Mouse (Mus musculus): ENCODE results near the gene 4921509C19Rik. TPM values are rescaled to one million over a fixed set of nuclear protein-coding genes. Genes with fewer than 3 reads are reported as not detected.
"Not testable (repeated sequence)": the region's sequence is repeated elsewhere in the genome, so short reads cannot be mapped to it uniquely, and the experiment has no call there.

4921509C19Rik gene
- polyA plus RNA-seq (2015; fragmentation: Nextera tagmentation; extraction: Ambion mirVana) = not detected in 2 replicates

DNA sequence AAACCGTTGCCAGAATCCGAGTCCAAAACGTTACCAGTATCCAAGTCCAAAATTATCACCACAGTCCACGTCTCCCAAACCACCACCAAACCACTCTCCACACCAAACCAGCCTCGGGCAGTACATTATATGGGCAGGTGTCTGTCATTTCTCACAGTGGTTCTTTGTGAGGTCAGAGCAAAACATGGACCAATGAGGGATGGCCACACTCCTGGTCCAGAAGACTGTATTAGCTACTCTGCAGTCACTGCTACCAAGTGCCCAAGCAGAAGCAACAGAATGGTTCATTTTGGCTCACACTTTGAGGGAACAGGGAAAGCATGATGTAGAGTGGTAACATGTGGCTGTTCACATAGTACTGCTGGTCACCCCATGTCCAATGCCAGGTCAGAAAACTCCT is at the start of gene 4921509C19Rik:
4921509C19Rik (minus strand) TSS at position 101 of the 400 bp plus-strand sequence.
- not testable (repeated sequence) for H3K27ac ChIP-seq; H3K27me3 ChIP-seq (replicated peaks); H3K36me3 ChIP-seq (replicated peaks); ATAC-seq (replicated peaks); H3K9me3 ChIP-seq; H3K9ac ChIP-seq; H3K4me3 ChIP-seq; H3K4me2 ChIP-seq; H3K4me1 ChIP-seq
- WGBS = 89% methylated on average over 5 of the region's 5 CpGs

DNA sequence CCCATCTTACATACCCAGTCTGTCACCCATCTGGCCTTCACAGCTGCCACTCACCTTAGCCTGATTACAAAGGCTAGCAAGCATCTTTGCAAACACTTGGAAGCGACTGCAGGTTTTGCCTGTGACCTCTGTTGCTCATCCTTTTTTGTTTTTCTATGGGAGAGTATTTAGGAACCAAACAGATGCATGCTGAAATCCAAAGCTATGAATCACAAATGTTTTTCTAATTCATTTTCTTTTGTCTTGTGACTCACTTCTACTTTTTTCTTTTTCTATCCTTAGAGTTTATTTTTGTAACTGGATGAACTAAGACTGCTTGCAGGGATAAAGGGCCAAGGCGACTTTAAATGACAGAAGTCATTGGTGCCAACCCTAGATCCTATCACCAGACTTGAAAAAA is 49.6 kb upstream of the 4921509C19Rik start:
- no peaks in the 10 kb centered on the region for H3K27me3 ChIP-seq (replicated peaks)
- no peak overlapping the region for H3K4me2 ChIP-seq
- no peaks in the 10 kb centered on the region for H3K4me1 ChIP-seq
- WGBS = 81% methylated on average over 2 of the region's 2 CpGs
- no peak overlapping the region for H3K27ac ChIP-seq
- H3K4me3 ChIP-seq = no peak overlapping the region
- H3K36me3 ChIP-seq (replicated peaks) = peaks cover 9% of the 10 kb centered on the region
- no peaks in the 10 kb centered on the region for H3K9me3 ChIP-seq
- no peak overlapping the region for H3K9ac ChIP-seq
- no peak for ATAC-seq (replicated peaks)

DNA sequence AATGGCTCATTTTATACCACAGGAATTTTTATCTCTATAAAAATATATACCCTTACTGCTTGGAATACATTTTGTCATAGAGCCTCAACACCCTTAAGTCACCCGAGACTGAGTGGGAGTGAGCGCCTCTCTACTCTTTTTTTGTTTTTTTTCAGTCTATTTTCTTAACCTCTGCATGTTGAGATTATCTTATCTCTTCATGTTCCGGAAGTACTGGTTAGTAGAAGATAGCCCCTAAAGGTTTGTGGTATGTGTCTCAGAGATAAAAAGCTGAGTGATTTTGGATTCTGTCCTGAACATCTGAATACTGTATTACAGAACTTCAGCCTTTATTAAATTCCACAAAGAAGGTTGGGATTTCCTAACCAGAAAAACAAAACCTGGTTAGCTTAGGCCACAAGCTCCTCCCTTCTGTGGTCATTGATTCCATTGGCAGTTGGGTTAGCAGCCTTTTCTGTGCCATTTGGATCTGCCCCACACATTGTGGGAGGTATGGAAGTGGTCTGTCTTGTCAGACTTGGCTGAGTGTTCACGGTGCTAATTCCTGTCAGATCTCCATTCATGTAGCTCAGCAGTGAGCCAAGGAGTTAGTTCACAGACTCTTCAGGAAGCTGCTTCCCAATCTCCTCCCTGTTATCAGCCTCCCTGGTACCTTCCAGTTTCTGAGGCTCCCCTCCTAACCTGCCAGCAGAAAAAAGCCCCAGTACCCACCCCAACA is 48.5 kb upstream of the 4921509C19Rik start:
- Histone ChIP-seq H3K9ac (no peak overlapping the region), H3K4me3 (no peak overlapping the region), H3K36me3 (replicated peaks) (peaks cover 13% of the 10 kb centered on the region), H3K4me1 (no peaks in the 10 kb centered on the region), H3K4me2 (no peak overlapping the region), H3K27ac (no peak overlapping the region), H3K9me3 (no peaks in the 10 kb centered on the region), H3K27me3 (replicated peaks) (no peaks in the 10 kb centered on the region)
- ATAC-seq (replicated peaks) = no peak
- 70% methylated on average over 4 of the region's 4 CpGs for WGBS

DNA sequence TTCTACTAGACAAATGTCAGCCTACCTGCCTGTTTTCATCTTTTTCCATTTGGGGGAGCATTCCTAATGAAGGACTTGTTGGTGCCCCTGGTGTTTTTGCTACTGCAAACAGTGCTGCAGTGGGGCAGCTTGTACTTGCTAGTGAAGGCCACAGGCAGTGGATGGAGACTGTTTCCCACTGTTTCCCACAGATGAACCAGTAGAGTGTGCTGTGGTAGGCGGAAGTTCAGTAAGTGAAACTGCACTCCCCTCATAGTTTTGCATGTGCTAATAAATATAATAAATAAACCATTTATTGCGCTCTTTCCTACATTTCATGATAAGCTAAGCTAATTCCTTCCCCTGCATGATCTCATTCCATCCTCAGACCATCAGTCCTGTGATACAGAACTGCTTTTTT is 43.0 kb upstream of the 4921509C19Rik start:
- Histone ChIP-seq H3K9ac (no peak overlapping the region), H3K4me1 (no peaks in the 10 kb centered on the region), H3K4me3 (no peak overlapping the region), H3K36me3 (replicated peaks) (peaks cover 28% of the 10 kb centered on the region), H3K27ac (no peak overlapping the region), H3K9me3 (no peaks in the 10 kb centered on the region), H3K27me3 (replicated peaks) (no peaks in the 10 kb centered on the region), H3K4me2 (no peak overlapping the region)
- 95% methylated on average over 2 of the region's 2 CpGs for WGBS
- ATAC-seq (replicated peaks) = no peak

DNA sequence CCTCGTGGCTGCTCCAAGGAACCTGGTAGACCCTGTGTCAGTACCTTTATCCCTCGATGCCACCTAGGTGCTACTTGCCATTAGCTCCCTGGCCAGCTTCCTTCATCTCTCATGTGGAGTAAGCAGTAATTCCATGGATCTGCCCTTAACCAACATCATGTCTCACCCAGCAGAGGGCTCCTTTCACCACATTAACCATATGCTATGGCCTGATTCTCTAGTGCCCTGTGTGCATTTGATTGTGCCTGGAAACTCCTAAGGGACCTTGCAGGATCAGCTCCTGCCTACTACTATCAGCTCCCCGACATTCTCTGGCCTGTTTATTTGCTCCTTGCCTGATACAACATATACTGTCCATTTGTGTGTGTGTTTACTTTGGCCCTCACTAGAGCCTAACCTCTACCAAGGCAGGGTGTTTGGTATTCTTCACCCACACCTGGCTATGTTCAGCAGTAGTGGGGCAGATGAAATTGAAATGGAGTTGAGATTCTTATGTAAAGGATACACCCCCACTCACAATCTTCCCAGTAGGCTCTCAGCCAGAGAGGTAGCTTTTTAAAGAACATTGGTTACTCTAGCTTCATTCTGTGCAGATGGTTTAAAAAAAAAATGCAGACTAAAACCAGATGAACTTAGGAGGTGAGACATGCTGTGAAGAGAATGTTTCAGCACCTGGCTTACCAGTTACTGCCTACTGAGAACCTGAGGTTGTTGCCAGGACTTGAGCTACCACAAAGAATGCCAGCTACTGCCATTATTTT is 37.8 kb upstream of the 4921509C19Rik start:
- Histone ChIP-seq H3K27ac (no peak overlapping the region), H3K4me3 (no peak overlapping the region), H3K9me3 (no peaks in the 10 kb centered on the region), H3K27me3 (replicated peaks) (no peaks in the 10 kb centered on the region), H3K4me2 (no peak overlapping the region), H3K9ac (no peak overlapping the region), H3K4me1 (no peaks in the 10 kb centered on the region), H3K36me3 (replicated peaks) (peaks cover 30% of the 10 kb centered on the region)
- 0 out of 2 replicates have a peak, but pooled peaks have one; percentile 30 for ATAC-seq (replicated peaks)
- WGBS = 86% methylated on average over 3 of the region's 3 CpGs

DNA sequence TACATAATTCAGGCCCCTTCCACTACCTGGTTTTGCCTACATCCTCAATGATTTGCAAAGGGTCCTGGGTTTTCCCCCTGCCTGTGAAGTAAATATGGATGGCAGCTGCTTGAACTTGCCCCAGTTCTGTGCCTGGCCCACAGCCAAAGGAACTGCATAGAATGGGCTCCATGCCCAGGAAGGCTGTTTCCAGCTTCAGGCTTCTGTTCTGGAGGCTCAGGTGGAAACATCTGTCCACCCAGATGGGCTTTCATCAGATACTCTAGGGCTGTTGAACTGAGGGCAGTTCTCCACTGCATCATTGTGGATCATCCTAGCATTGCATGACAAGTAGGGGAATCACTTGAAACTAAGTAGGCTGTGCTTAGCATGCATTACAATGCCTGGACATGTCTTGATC is 36.2 kb upstream of the 4921509C19Rik start:
- no peak for ATAC-seq (replicated peaks)
- H3K4me3 ChIP-seq = no peak overlapping the region
- H3K9ac ChIP-seq = no peak overlapping the region
- no peaks in the 10 kb centered on the region for H3K4me1 ChIP-seq
- peaks cover 37% of the 10 kb centered on the region for H3K36me3 ChIP-seq (replicated peaks)
- H3K4me2 ChIP-seq = no peak overlapping the region
- H3K9me3 ChIP-seq = no peaks in the 10 kb centered on the region
- H3K27me3 ChIP-seq (replicated peaks) = no peaks in the 10 kb centered on the region
- H3K27ac ChIP-seq = no peak overlapping the region

DNA sequence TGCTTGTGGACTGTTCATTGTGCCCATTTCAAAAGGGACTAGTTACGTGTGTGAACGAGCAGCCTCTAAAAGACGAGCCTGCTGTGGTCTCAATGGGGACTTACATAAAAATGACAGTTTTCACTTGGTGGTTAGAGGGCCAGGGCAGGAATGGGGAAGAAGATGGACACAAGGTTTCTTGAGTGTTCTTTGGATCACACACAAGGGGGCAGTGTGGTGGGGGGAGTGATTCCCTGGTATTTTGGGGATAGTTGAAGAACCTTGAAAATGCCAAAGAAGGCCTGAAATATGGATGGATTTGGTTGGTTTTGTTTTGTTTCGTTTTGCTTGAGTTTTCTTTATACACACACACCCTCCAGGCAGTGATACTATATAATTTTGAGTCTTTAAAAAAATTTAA is 28.3 kb upstream of the 4921509C19Rik start:
- Histone ChIP-seq H3K4me3 (no peak overlapping the region), H3K27ac (no peak overlapping the region), H3K4me1 (no peaks in the 10 kb centered on the region), H3K9ac (no peak overlapping the region), H3K9me3 (no peaks in the 10 kb centered on the region), H3K36me3 (replicated peaks) (peaks cover 71% of the 10 kb centered on the region), H3K27me3 (replicated peaks) (no peaks in the 10 kb centered on the region), H3K4me2 (no peak overlapping the region)
- WGBS = 88% methylated on average over 4 of the region's 4 CpGs
- no peak for ATAC-seq (replicated peaks)

DNA sequence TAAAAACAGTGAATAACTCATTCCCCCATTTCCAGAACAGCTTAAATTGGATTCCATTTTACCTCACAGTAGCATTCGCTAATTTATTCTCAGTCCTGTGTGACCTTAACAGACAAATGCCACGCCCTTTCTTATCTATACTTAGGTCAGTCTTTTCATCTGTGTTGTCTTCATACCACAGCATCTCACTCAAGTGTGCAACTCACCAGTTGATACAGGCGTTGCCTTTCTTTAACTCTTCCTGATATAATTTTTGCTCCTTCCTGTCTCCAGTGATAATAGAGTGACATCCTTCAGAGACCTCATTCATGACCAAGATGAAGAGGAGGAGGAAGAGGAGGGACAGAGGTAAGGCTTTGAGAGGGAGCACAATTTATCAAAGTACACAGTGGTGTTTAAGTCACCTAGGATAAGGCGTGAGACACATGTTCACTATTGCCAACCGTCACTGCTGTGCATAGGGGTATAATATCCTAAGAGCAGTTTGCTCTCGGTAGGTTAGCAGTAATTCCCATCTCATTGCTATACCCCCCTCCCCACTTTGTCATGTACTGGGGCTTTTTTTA is 24.6 kb upstream of the 4921509C19Rik start:
- Histone ChIP-seq H3K9ac (no peak overlapping the region), H3K4me1 (peaks cover 24% of the 10 kb centered on the region), H3K4me2 (no peak overlapping the region), H3K9me3 (no peaks in the 10 kb centered on the region), H3K4me3 (no peak overlapping the region), H3K27me3 (replicated peaks) (no peaks in the 10 kb centered on the region), H3K27ac (no peak overlapping the region), H3K36me3 (replicated peaks) (peaks cover 51% of the 10 kb centered on the region)
- WGBS = 96% methylated on average over 6 of the region's 6 CpGs
- no peak for ATAC-seq (replicated peaks)

DNA sequence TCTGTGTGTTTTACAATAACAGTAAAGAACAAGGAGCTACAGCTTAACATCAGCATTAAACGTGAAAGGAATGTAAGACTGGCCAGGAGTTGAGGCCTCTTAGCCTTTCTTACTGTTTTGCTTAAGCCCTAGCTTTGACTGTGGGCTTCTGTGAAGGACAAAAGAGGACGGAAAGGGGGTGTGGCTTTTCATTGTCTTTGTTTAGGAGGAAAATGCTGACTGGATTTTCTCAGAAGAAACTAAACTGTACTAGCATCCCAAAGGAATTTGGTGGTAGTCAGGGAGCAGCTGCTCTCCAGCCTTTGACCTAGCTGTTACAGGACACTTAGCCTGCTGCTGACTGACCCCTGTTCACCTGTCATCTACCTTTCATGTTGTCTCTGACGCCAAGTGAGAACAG is 22.4 kb upstream of the 4921509C19Rik start:
- no peak overlapping the region for H3K9ac ChIP-seq
- H3K4me3 ChIP-seq = no peak overlapping the region
- H3K9me3 ChIP-seq = no peaks in the 10 kb centered on the region
- H3K27ac ChIP-seq = no peak overlapping the region
- H3K27me3 ChIP-seq (replicated peaks) = no peaks in the 10 kb centered on the region
- 39% methylated on average over 3 of the region's 3 CpGs for WGBS
- no peak overlapping the region for H3K4me2 ChIP-seq
- ATAC-seq (replicated peaks) = no peak
- H3K4me1 ChIP-seq = peaks cover 33% of the 10 kb centered on the region
- peaks cover 31% of the 10 kb centered on the region; the same call in 1 of the 2 replicates for H3K36me3 ChIP-seq (replicated peaks)

DNA sequence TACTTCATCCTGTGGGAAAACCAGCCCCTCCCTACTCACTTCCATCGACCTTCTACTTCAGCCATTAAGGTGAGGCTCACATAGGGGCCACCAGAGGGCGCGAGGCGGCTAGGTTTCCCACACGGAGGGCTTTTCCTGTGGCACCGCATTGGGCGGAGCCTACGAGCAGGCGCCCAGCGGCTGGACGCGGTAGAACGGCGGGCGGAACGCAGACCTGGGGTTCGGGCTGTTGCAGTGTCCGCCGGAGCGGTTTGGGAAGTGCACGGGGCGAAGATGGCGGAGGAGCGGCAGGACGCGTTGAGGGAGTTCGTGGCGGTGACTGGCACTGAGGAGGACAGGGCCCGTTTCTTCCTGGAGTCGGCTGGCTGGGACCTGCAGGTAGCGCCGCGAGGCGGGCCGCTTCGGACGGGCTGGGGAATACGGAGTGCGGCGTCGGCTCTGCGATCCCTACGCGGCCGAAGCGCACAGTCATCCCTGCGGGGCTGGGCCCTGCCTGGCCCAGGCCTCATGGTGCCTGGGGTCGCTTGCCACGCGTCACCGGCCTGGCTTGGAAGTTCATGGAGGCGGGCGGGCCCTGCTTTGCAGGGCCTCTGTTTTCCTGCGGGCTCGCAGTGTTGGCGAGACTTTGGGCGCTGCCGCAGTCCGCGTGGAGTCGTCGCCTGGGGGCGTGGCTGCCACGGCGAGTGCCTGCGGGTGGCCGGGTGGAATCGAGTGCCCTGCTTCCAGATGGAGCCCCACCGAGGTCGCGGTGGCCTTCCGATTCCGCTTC is 18.3 kb upstream of the 4921509C19Rik start, which contains the start of gene Nsfl1c:
Nsfl1c (plus strand) TSS at position 148 of the 769 bp plus-strand sequence.
- Histone ChIP-seq H3K4me2 (peak within 1 kb of the TSS; percentile 92), H3K36me3 (replicated peaks) (peaks cover 4% of the 10 kb centered on the region; the same call in 1 of the 2 replicates), H3K4me3 (peak within 1 kb of the TSS; percentile 99), H3K9ac (peak within 1 kb of the TSS; percentile 92), H3K4me1 (peaks cover 33% of the 10 kb centered on the region), H3K9me3 (no peaks in the 10 kb centered on the region), H3K27me3 (replicated peaks) (no peaks in the 10 kb centered on the region), H3K27ac (peak within 1 kb of the TSS; percentile 79)
- under 1% methylated on average over 73 of the region's 73 CpGs for WGBS
- peak; percentile 100 for ATAC-seq (replicated peaks)

DNA sequence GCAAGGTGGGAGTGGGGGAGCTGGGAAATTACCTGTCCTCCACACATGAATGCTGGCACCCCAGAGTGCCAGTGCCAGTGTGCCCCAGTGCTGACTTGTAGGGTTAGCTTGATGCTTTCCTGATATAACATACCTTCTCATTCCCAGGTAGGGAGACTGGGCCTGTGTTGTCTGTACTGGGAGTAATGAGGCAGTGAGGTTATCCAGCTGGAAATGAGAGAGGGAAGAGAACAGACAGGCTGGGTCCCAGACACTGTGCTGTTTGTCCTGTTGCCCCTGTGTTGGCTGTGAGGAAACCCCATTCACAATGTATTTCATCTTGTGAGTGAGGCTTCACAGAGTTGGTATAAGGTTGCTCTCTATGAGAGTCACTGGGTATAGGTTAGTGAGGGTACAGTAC is 10.5 kb upstream of the 4921509C19Rik start:
- H3K4me3 ChIP-seq = no peak overlapping the region
- no peaks in the 10 kb centered on the region for H3K27me3 ChIP-seq (replicated peaks)
- H3K9ac ChIP-seq = no peak overlapping the region
- no peaks in the 10 kb centered on the region for H3K36me3 ChIP-seq (replicated peaks)
- H3K9me3 ChIP-seq = no peaks in the 10 kb centered on the region
- H3K4me1 ChIP-seq = no peaks in the 10 kb centered on the region
- no peak overlapping the region for H3K4me2 ChIP-seq
- ATAC-seq (replicated peaks) = no peak
- no peak overlapping the region for H3K27ac ChIP-seq

DNA sequence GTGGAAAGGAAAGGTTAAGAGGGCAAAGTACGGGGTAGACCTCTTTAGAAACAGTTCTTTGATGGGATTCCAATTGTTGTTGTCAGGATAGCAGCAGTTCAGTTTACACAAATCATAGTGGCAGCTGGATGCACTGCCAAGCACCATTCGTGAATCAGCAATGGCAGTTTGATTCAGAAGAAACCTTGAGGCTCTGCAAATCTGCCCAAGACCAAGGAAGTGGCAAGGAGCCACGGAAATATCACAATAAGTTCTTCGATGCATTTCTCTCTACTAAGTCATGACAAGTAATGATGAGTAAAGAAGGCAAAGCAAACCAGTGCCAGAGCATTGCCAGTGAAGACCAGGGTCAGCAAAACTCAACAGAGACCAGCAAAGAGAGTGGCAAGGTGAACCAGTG is 41.0 kb downstream of the 4921509C19Rik start:
- H3K27me3 ChIP-seq (replicated peaks); H3K4me2 ChIP-seq; H3K36me3 ChIP-seq (replicated peaks); H3K27ac ChIP-seq; H3K4me3 ChIP-seq; H3K9me3 ChIP-seq; ATAC-seq (replicated peaks); H3K9ac ChIP-seq; H3K4me1 ChIP-seq: not testable (repeated sequence)
- WGBS = 82% methylated on average over 4 of the region's 4 CpGs
